Mouse (Mus musculus): ENCODE results near the gene Trim17. TPM values are rescaled to one million over a fixed set of nuclear protein-coding genes. Genes with fewer than 3 reads are reported as not detected.

The Trim17 gene
- total RNA-seq, 2 experiments from 2014 or later = 0.12 to 0.22 TPM

Small RNA genes within 50 kb of the gene (microRNA-seq; reads per million reads assigned to microRNA genes)
- gene Gm44313 = 0 to 0.35 reads per million in 2 experiments

Other genes with a start within 250 kb of the Trim17 start
- not detected for gene Olfr318, start 230.7 kb upstream of the Trim17 start, total RNA-seq (2021)
- not detected for gene Olfr317, start 215.5 kb upstream of the Trim17 start, total RNA-seq (2021)
- gene Olfr316, start 202.0 kb upstream of the Trim17 start, total RNA-seq (2021) = not detected
- not detected for gene Olfr315, start 181.5 kb upstream of the Trim17 start, total RNA-seq (2021)
- not detected for gene Olfr314, start 171.7 kb upstream of the Trim17 start, total RNA-seq (2021)
- under 1 TPM in 1 of 2 experiments, not detected in 1; 0.67 TPM for gene Fam183b, start 152.7 kb upstream of the Trim17 start, total RNA-seq (2021)
- gene Olfr313, start 139.7 kb upstream of the Trim17 start, total RNA-seq (2021) = not detected
- gene Olfr312, start 125.4 kb upstream of the Trim17 start, total RNA-seq (2021) = not detected
- gene Olfr311, start 115.4 kb upstream of the Trim17 start, total RNA-seq (2021) = not detected
- 1 to 10 TPM; 2.3 to 3.5 TPM for gene Gm12258, start 107.5 kb upstream of the Trim17 start, total RNA-seq (2021)
- gene 2810021J22Rik, start 87.5 kb upstream of the Trim17 start, total RNA-seq (2021) = 1 to 10 TPM; 3.5 to 3.9 TPM
- gene Zfp39, start 50.5 kb upstream of the Trim17 start, total RNA-seq (2021) = 1 to 10 TPM; 5.2 to 6.1 TPM
- under 1 TPM in 1 of 2 experiments, not detected in 1; 0.12 TPM for gene Btnl10, start 36.8 kb upstream of the Trim17 start, total RNA-seq (2021)
- 100 to 1,000 TPM; 162 to 173 TPM for gene Rnf187, start 15.8 kb upstream of the Trim17 start, total RNA-seq (2021)
- gene Hist3h2ba, start 5.8 kb upstream of the Trim17 start, total RNA-seq (2021) = 10 to 100 TPM; 11.0 to 13.0 TPM
- gene Hist3h2a, start within 50 bp of the Trim17 start, total RNA-seq (2021) = 10 to 100 TPM; 33.2 to 36.7 TPM
- 10 to 100 TPM; 19.9 to 20.8 TPM for gene Trim11, start 23.4 kb downstream of the Trim17 start, total RNA-seq (2021)
- gene Obscn, start 181.7 kb downstream of the Trim17 start, total RNA-seq (2021) = 100 to 1,000 TPM; 427 to 465 TPM
- 10 to 100 TPM; 14.6 to 16.8 TPM for gene Iba57, start 209.1 kb downstream of the Trim17 start, total RNA-seq (2021)
- gene Gjc2, start 228.5 kb downstream of the Trim17 start, total RNA-seq (2021) = 1 to 10 TPM; 1.7 to 1.8 TPM
- 10 to 100 TPM; 74.3 to 76.2 TPM for gene Guk1, start 237.5 kb downstream of the Trim17 start, total RNA-seq (2021)
- 10 to 100 TPM; 86.9 to 88.0 TPM for gene Mrpl55, start 247.8 kb downstream of the Trim17 start, total RNA-seq (2021)